Mouse (Mus musculus) thymus, adult 2 months (tissue): ENCODE data around the gene Fgfr2.

Experiments used
- CTCF ChIP-seq: fragments of 200-500 bp; IDR thresholded peaks from 2 replicates; pipeline ENCODE4 v1.5.1; 2012; ENCODE audit warnings: mild to moderate bottlenecking, control low read depth, low read length, moderate library complexity, borderline replicate concordance; ENCODE audit not compliant: control insufficient read depth, poor library complexity, insufficient read depth; ENCODE audit errors: extremely low read depth
- POLR2A ChIP-seq: fragments of 200-500 bp; IDR thresholded peaks from 2 replicates; pipeline ENCODE4 v1.6.1; 2012; ENCODE audit warnings: mild to moderate bottlenecking, low read length, control low read depth, moderate library complexity; ENCODE audit not compliant: control insufficient read depth, poor library complexity, insufficient read depth; ENCODE audit errors: extremely low read depth

DNA sequence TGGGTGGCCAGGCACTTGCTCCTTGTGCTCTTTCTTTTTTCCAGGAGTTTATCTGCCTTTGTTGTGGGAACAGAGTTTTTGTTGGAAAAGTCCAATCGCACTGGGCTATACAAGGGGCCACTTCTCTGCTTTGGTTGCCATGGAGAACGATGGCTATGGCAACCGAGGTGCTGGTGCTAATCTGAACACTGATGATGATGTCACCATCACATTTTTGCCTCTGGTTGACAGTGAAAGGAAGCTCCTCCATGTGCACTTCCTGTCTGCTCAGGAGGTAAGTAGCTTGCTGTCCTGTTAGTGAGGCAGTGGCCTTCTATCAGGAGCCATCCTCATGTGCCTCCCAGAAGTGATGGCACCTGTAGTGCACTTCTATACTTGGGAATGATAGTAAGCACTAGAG lies 140.5 kb downstream of the Fgfr2 start:
- TF ChIP-seq CTCF: no peak
- TF ChIP-seq POLR2A: no peak
